Mouse (Mus musculus) E14TG2a.4 (cell line): ENCODE results near the gene Numa1.
A peak's percentile ranks its signal among the peaks of the same experiment; 100 is the strongest.

ENCODE experiments used
- H3K27me3 ChIP-seq: 2 replicates; pipeline ENCODE4 v1.6.1; 2014; ENCODE audit warnings: low read length, control low read depth; ENCODE audit not compliant: insufficient read depth
- H3K36me3 ChIP-seq: 2 replicates; pipeline ENCODE4 v1.6.1; 2014; ENCODE audit warnings: low read length, control low read depth; ENCODE audit not compliant: insufficient read depth
- H3K4me1 ChIP-seq: replicated peaks from 2 replicates; pipeline ENCODE4 v1.6.1; 2014; ENCODE audit warnings: low read depth, low read length, control low read depth
- H3K4me3 ChIP-seq: replicated peaks from 2 replicates; pipeline ENCODE4 v1.5.1; 2014; ENCODE audit warnings: mild to moderate bottlenecking, low read length
- H3K9me3 ChIP-seq: 2 replicates; pipeline ENCODE4 v1.6.1; 2014; ENCODE audit warnings: low read length, control low read depth
- CTCF ChIP-seq: conservative IDR thresholded peaks from 2 replicates; pipeline ENCODE4 v1.5.1; 2014; ENCODE audit warnings: low read length
- NANOG ChIP-seq: IDR thresholded peaks from 2 replicates; pipeline ENCODE4 v1.6.1; 2014; ENCODE audit warnings: borderline replicate concordance, low read length, mixed read lengths
- POU5F1 ChIP-seq: IDR thresholded peaks from 2 replicates; pipeline ENCODE4 v1.6.1; 2014; ENCODE audit warnings: low read length, borderline replicate concordance

The Numa1 gene

GRCm38 (mm10) chr7:101973730-101974129 is 39.8 kb downstream of the Numa1 start:
- TF ChIP-seq CTCF (no peak), NANOG (no peak), POU5F1 (no peak)
- Histone ChIP-seq H3K4me1 (peaks cover 58% of the 10 kb centered on the region), H3K9me3 (no peaks in the 10 kb centered on the region), H3K27me3 (no peaks in the 10 kb centered on the region), H3K4me3 (no peak overlapping the region), H3K36me3 (peaks cover 18% of the 10 kb centered on the region; the same call in 1 of the 2 replicates)

DNA sequence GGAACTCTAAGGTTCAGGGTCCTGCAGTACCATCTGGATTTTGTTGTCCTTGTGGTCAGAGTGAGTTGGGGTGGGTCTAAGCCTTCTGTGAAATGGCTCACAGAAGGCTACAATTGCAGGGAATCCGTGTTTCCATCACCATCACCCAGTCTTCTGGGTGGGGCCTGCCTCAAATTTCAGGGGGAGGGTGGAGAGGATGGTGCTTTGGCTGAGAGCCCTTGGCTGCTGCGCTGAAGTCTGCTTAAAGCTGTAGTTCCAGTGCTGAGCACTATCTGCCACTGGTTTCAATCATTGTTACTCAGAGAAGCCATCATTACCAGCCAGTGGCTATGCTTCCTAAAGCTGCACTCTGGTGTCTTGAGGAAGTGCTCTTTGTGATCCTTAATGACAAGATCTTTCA is 40.6 kb downstream of the Numa1 start:
- H3K27me3 ChIP-seq = no peaks in the 10 kb centered on the region
- H3K4me1 ChIP-seq = peaks cover 51% of the 10 kb centered on the region
- TF ChIP-seq POU5F1 (no peak), NANOG (no peak), CTCF (no peak)

GRCm38 (mm10) chr7:101982735-101983134 is 48.8 kb downstream of the Numa1 start:
- Histone ChIP-seq H3K9me3 (no peaks in the 10 kb centered on the region), H3K4me3 (no peak overlapping the region), H3K36me3 (peaks cover 68% of the 10 kb centered on the region), H3K4me1 (peaks cover 12% of the 10 kb centered on the region), H3K27me3 (no peaks in the 10 kb centered on the region)
- TF ChIP-seq POU5F1 = no peak
- TF ChIP-seq NANOG = no peak
- no peak for TF ChIP-seq CTCF

More for the DNA sequence above, 40.6 kb downstream of the Numa1 start:
- H3K36me3 ChIP-seq = peaks cover 22% of the 10 kb centered on the region
- H3K4me3 ChIP-seq = no peak overlapping the region
- H3K9me3 ChIP-seq = no peaks in the 10 kb centered on the region

DNA sequence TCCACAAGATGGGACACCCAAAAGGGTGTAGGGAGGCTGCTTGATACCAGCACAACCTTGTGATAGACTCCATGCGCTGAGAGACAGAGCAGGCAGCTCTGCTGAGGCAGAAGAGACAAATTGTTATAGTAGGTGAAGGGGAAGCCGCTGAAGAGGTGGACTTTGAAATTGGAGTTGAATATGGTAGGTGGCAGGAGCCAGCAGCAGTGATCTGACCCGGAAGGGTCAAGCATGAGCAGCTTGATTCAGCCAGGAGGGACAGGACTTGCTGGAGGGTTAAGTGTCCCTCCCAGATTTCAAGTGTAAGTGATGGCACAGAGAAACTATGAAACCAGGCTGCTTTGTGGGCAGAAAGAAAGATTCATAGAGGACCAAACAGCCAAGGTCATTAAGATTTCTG is 51.2 kb downstream of the Numa1 start:
- Histone ChIP-seq H3K9me3 (no peaks in the 10 kb centered on the region), H3K27me3 (no peaks in the 10 kb centered on the region), H3K4me1 (peaks cover 12% of the 10 kb centered on the region), H3K4me3 (no peak overlapping the region), H3K36me3 (peaks cover 83% of the 10 kb centered on the region)
- TF ChIP-seq NANOG = no peak
- no peak for TF ChIP-seq POU5F1
- TF ChIP-seq CTCF = no peak

DNA sequence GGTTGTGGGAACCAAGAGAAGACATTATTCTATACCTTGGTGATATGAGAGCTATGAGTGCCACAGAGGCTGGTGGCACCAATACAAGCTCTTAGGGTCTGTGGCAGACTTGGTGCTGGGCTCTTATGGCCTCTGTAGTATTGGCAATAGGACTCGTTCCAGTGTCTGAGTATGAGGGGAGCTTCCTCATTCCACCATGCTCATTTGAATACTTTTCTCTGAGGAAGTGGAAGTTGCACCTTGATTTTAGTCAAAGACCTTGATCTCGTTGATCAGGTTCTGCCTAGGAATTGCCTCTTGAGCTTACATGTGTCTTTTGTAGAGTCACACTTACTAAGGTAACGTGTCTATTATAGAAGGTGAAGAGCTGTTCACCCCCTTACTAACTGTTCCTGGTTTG is 60.3 kb downstream of the Numa1 start:
- Histone ChIP-seq H3K9me3 (no peaks in the 10 kb centered on the region), H3K4me3 (no peak overlapping the region), H3K36me3 (peaks cover 100% of the 10 kb centered on the region), H3K27me3 (no peaks in the 10 kb centered on the region), H3K4me1 (peaks cover 10% of the 10 kb centered on the region)
- TF ChIP-seq CTCF (no peak), NANOG (no peak), POU5F1 (no peak)

DNA sequence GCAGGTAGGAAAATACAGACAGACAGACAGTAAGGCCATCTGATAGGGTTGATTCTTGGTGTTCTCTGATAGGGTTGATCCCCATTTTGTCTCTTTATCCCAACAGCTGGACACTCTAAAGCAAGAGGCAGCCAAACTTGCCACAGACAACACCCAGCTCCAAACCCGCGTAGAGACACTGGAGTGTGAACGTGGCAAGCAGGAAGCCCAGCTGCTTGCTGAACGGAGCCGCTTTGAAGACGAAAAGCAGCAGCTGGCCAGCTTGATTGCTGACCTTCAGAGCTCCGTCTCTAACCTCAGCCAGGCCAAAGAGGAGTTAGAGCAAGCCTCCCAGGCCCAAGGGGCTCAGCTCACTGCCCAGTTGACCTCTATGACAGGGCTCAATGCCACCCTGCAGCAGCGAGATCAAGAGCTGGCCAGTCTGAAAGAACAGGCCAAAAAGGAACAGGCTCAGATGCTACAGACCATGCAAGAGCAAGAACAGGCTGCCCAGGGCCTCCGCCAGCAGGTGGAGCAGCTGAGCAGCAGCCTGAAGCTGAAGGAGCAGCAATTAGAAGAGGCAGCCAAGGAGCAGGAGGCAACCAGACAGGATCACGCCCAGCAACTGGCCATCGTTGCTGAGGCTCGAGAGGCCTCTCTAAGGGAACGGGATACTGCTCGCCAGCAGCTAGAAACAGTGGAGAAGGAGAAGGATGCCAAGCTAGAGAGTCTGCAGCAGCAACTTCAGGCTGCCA is 64.5 kb downstream of the Numa1 start:
- Histone ChIP-seq H3K36me3 (peaks cover 100% of the 10 kb centered on the region), H3K4me1 (peaks cover 41% of the 10 kb centered on the region), H3K4me3 (no peak overlapping the region), H3K9me3 (no peaks in the 10 kb centered on the region), H3K27me3 (no peaks in the 10 kb centered on the region)
- no peak for TF ChIP-seq POU5F1
- TF ChIP-seq CTCF = peak; percentile 96
- no peak for TF ChIP-seq NANOG

DNA sequence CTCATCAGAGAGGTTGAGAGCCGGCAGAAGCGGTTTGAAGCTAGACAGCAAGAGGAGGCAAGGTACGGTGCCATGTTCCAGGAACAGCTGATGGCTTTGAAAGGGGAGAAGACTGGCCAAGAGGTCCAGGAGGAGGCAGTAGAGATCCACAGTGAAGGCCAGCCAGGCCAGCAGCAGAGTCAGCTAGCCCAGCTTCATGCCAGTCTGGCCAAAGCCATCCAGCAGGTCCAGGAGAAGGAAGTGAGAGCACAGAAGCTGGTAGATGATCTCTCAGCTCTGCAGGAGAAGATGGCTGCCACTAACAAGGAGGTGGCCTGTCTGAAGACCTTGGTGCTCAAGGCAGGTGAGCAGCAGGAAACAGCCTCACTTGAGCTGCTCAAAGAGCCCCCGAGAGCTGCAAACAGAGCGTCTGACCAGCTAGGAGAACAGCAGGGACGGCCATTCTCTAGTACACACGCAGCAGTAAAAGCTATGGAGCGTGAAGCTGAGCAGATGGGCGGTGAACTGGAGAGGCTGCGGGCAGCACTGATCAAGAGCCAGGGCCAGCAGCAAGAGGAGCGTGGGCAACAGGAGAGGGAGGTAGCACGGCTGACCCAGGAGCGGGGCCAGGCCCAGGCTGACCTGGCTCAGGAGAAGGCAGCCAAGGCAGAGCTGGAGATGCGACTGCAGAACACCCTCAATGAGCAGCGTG is 65.7 kb downstream of the Numa1 start:
- H3K27me3 ChIP-seq = no peaks in the 10 kb centered on the region
- peak overlapping the region; percentile 26; the same call in 1 of the 2 replicates for H3K4me3 ChIP-seq
- H3K4me1 ChIP-seq = peaks cover 41% of the 10 kb centered on the region
- peaks cover 100% of the 10 kb centered on the region for H3K36me3 ChIP-seq
- no peaks in the 10 kb centered on the region for H3K9me3 ChIP-seq
- TF ChIP-seq CTCF = no peak
- TF ChIP-seq NANOG = no peak
- TF ChIP-seq POU5F1 = no peak

GRCm38 (mm10) chr7:102000296-102000695 is 66.4 kb downstream of the Numa1 start:
- TF ChIP-seq CTCF (no peak), POU5F1 (no peak), NANOG (no peak)
- Histone ChIP-seq H3K4me1 (peaks cover 41% of the 10 kb centered on the region), H3K27me3 (no peaks in the 10 kb centered on the region), H3K36me3 (peaks cover 100% of the 10 kb centered on the region), H3K4me3 (peak overlapping the region; percentile 53; the same call in 1 of the 2 replicates), H3K9me3 (no peaks in the 10 kb centered on the region)
